Mouse (Mus musculus) spleen, postnatal 36 days (tissue): ENCODE data around the gene Ttll12.

Source experiments
- DNase-seq, 2 experiments: peaks; one replicate each; pipeline ENCODE4 v3.0.0; 2022; ENCODE audit warnings: low spot score in 2 of 2, mixed read lengths in 1 of 2

Gene Ttll12

GRCm38 (mm10) chr15:83593702-83594512 is 1.1 kb downstream of the Ttll12 start:
- DNase-seq = no peak

GRCm38 (mm10) chr15:83593189-83593585 is 1.8 kb downstream of the Ttll12 start:
- no peak for DNase-seq

- peak; percentile 43 to 67 for DNase-seq
Observed at GRCm38 (mm10) chr15:83592260-83593188, 2.4 kb downstream of the Ttll12 start.

- DNase-seq = no peak
Observed at GRCm38 (mm10) chr15:83591758-83592157, 3.2 kb downstream of the Ttll12 start.

- no peak for DNase-seq
Observed at GRCm38 (mm10) chr15:83590841-83591240, 4.1 kb downstream of the Ttll12 start.

- DNase-seq = no peak
Observed at GRCm38 (mm10) chr15:83584741-83585220, 10.2 kb downstream of the Ttll12 start.

GRCm38 (mm10) chr15:83583419-83584156 is 11.4 kb downstream of the Ttll12 start:
- peak in 1 of 2 experiments; percentile 48 for DNase-seq

- DNase-seq = no peak
Observed at GRCm38 (mm10) chr15:83582931-83583330, 12.0 kb downstream of the Ttll12 start.

- no peak for DNase-seq
Observed at GRCm38 (mm10) chr15:83576651-83577050, 18.3 kb downstream of the Ttll12 start.

DNA sequence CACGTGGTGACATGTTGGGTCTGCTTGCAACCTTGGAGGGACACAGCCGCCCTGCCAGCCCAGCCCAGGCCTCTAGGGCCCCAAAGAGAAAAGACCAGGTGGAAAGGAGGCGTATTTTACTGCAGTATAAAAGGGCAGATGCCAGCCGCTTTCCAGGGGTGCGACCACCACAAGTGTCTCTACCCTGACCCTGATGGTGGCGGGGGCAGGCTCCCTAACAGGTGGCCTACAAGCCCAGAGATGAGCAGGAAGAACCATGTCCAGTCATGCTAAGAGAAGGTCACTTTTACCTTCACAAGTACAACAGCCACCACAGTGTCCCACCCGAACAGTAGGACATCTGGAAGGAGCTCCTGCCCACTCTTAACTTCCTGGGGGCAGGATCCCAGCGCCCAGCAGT is 19.4 kb downstream of the Ttll12 start:
- no peak for DNase-seq

GRCm38 (mm10) chr15:83574731-83575351 is 20.1 kb downstream of the Ttll12 start:
- DNase-seq = no peak

GRCm38 (mm10) chr15:83573606-83574005 is 21.4 kb downstream of the Ttll12 start:
- no peak for DNase-seq

- DNase-seq = no peak
Observed at GRCm38 (mm10) chr15:83572132-83572531, 22.8 kb downstream of the Ttll12 start.

- DNase-seq = no peak
Observed at GRCm38 (mm10) chr15:83571636-83572035, 23.3 kb downstream of the Ttll12 start.

DNA sequence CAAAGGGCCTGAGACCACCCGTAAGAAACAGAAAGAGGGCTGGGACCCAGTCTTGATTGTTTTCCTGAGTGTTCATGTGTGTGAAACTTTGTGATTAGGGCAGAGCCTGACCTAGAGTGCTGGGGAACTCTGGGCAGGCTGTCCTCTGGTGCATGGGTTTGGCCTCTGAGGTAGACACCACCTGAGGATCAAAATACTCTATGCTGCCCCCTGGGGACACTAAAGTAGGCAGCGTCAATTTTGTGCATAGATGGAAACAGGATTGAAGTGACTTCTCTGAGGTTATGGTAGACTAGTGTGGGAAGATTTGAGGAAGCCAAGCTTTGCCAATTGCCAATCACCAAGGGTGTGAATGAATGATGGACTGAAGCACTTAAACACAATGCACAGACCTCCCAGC is 24.3 kb downstream of the Ttll12 start:
- no peak for DNase-seq

- no peak for DNase-seq
Observed at GRCm38 (mm10) chr15:83569682-83570081, 25.3 kb downstream of the Ttll12 start.

- DNase-seq = no peak
Observed at GRCm38 (mm10) chr15:83568544-83568943, 26.4 kb downstream of the Ttll12 start.

GRCm38 (mm10) chr15:83567728-83568127 is 27.2 kb downstream of the Ttll12 start:
- DNase-seq = no peak

- no peak for DNase-seq
Observed at GRCm38 (mm10) chr15:83566006-83566405, 29.0 kb downstream of the Ttll12 start.

GRCm38 (mm10) chr15:83565434-83565833 is 29.5 kb downstream of the Ttll12 start:
- DNase-seq = peak; percentile 38 to 61
